Mouse (Mus musculus) heart, adult 11 months (tissue): Measurements from ENCODE around the gene Nwd2.

ENCODE experiments used
- DNase-seq: peaks from one replicate; pipeline ENCODE4 v3.0.0; 2022

The Nwd2 gene

DNA sequence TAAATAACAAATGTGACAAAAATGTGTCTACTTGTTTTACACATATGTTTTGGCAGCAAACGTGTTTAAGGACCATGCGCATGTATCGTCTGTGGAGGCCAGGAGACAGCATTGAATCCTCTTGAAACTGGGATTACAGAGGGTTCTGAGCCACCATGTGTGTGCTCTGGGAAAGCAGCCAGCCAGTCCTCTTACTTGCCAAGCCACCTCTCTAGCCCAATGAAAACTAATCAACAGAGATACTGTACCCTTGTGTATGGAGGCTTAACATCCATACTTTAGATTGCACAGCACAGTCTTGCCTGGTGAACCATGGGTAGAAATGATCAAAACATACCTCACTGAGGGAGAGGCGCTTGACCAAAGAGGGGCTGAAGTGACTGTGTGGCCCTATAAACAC, 117.0 kb downstream of the Nwd2 start:
- DNase-seq = no peak

GRCm38 (mm10) chr5:63766715-63767114, 117.8 kb downstream of the Nwd2 start:
- DNase-seq = no peak

DNA sequence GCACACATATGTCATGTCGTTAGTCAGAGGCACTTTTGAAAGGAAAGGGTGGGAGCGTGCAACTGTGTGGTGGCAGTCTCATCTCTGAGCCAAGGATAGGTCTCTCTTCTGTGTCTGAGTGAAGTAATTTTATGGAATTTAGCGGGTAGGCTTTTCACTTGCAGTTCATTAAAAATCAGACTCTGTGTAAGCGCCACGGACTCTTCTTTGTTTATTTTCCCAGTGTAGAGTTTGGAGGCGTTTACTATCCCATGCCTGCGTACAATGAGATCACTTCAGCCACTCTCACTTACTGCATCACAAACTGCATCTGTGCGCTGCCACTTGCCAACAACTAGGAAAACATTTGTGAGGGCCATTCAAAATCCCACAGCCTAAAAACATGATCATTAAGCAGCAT, 118.6 kb downstream of the Nwd2 start:
- no peak for DNase-seq

DNA sequence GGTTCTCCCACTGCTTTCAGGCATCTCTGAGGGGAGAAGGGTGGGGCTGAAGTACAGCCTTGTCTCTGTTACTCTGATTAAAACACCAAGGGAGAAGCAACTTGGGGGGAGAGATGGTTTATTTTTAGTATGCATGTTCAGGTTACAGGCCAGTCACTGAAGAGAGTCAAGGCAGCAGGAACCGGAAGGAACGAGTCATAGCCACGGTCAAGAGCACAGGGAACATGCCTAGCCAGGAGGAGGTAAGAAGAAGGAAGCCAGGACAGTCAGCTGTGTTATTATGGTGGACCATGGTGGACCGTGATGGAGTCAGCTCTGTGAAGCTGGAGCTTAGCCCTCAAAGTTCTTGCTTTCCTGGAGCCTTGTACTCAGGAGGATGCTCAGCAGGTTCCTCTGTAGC, 119.3 kb downstream of the Nwd2 start:
- no peak for DNase-seq

- DNase-seq = no peak
These were observed 124.1 kb downstream of the Nwd2 start for GRCm38 (mm10) chr5:63772971-63773370.

GRCm38 (mm10) chr5:63773603-63774002, 124.7 kb downstream of the Nwd2 start:
- DNase-seq = no peak

- no peak for DNase-seq
These were observed 139.4 kb downstream of the Nwd2 start for GRCm38 (mm10) chr5:63788156-63788826.

- peak; percentile 98 for DNase-seq
These were observed 163.1 kb downstream of the Nwd2 start, which contains the start of gene 0610040J01Rik for GRCm38 (mm10) chr5:63811819-63812508. TSS of gene 0610040J01Rik (plus strand) at chr5:63812363.

GRCm38 (mm10) chr5:63812509-63812865, 163.6 kb downstream of the Nwd2 start:
- DNase-seq = no peak

DNA sequence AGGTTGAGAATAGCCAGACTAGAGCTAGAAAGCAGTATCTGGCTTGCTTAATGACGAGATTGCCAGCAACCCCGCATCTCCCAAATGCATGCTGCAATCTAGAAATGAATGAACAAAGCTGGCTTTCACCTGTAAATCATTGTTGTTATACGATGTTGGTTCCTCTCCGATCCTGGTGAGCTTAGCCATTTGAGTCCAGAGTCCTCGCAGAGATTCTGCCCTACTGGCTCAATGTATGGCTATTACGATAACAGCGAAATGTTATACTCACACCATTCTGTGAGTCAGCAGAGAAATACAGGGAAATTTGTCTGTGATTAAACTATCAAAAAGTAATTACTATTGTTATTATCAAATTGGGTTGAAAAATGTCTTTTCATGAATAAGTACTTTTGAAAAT, 167.7 kb downstream of the Nwd2 start:
- peak; percentile 43 for DNase-seq

DNA sequence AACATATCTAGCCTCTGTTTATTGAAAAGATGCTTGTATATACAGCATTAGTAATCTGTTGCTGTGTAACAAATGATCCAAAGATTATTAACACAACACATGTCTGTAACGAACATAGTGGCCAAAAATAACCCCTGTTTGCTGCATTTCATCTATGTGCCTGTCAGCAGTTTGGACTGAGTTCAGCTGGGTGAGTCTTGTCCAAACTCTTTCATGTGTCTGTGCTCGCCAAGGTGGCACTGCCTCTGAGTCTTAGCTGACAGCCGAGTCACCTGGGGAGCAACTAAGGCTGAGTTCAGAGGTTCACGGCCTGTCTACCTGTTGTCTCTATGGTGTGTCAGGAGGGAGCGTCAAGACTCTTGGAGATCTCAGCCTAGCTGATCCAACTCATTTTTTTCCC, 168.4 kb downstream of the Nwd2 start:
- DNase-seq = peak; percentile 92

DNA sequence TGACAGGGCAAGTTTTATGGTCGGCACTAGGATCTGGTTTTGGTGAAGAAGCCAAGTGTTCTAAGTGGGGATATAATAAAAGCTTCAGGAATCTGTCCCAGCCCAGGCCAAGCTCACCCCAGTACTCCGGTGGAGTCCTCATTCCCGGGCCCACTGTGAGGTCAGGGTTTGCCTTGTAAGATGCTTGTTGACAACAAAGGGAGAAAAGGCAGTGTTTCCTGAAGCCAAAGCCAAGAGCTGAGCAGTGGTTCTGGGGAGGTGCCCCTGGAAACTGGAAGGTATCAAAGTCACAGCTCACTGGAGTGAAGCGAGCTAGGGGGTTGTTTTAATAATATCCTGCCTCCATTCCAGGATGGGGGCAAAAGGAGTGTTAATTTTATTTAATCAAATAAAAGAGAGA, 170.1 kb downstream of the Nwd2 start:
- no peak for DNase-seq

DNA sequence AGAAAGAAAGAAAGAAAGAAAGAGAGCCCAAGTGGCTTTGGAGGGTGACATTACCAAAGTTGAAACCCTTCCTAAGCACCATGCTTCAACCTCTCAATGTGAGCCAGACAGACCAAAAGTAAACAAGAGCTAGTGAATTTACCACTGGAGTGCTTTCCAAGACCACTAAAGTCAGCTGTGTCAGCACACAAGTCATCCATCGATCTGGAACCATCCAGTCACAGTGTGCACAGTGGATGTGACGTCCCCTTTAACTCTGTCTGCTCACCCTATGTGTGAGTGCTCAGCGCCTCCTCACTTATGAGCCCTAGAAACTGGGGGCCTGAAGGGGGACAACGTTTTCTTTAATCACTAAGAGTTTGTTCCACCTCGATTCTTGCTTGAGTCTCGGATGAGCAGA, 170.6 kb downstream of the Nwd2 start:
- DNase-seq = no peak

GRCm38 (mm10) chr5:63821176-63821575, 172.3 kb downstream of the Nwd2 start:
- DNase-seq = no peak

- peak; percentile 88 for DNase-seq
These were observed 173.0 kb downstream of the Nwd2 start for GRCm38 (mm10) chr5:63821860-63822259.

DNA sequence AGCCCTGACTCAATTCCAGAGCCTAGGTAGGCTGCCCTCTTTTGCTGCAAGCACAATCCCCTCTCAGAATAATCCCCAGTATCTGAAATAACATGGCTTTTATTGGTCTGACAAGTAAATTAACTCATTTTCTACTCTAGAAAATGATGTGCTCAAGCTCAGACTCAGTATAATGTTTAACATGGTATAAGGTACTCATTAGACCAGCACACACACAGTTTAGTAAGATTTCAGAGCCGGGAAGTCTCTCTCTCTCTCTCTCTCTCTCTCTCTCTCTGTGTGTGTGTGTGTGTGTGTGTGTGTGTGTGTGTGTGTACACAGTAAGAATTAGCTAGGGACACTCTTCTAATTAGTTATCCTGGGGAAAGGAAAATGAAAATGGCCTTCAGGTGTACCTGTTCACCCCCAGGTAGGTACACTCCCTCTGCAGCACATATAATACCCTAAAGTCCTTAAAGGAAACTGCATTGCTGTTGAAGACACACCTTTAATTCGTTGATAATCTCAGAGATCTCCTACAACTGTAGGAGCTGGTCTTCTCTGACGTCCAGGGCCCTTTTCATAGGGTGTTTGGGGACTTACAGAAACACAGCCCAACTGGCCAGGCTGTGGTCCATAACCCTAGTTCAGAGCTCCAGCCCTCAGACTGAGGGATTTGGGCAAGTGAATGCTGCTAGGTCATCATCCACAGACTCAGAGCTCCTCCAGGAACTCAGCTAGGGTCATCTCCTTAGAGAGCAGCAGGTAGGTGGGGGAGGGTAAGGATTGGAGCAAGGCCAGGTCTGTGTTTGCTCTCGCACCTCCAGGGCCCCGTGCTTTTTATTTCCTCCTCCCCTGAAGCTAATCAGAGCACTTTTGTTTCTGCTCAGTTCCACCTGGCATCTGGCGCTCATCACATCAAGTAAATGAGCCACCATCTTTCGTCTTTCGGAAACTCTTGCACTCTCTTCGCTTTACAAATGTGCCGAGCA, 174.7 kb downstream of the Nwd2 start:
- peak; percentile 64 for DNase-seq

DNA sequence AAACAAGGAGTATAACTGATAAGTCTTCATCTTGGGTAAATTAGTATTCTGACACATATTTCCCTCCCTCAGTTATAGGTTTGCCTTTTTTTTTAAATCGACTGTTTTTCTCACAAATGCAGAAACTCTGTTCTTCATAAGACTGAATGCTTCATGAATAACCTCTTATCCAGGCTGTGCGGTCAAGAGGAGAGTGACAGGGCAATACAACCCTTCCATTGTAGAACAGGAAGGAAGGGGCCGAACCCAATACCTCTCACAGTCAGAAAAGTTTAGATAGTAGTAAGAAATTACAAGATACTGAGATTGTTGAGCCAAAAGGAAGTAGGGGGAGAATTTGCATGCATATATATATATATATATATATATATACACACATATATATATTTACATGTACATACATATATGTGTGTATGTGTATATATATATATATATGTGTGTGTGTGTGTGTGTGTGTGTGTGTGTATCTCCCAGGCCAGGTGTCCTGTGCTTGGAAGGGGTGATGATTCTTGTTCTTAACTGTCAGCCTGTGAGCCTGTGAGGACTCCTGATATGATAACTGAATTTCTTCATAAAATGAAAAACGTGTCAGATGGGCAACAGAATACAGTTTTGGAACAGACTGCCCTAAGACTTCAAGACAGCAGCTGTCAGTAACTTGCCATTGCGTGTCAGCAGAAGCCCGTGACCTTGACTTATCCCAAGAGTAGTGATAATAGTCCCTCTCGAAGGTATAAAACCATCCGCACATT, 175.9 kb downstream of the Nwd2 start:
- DNase-seq = peak; percentile 29

- no peak for DNase-seq
These were observed 177.0 kb downstream of the Nwd2 start for GRCm38 (mm10) chr5:63825881-63826280.

DNA sequence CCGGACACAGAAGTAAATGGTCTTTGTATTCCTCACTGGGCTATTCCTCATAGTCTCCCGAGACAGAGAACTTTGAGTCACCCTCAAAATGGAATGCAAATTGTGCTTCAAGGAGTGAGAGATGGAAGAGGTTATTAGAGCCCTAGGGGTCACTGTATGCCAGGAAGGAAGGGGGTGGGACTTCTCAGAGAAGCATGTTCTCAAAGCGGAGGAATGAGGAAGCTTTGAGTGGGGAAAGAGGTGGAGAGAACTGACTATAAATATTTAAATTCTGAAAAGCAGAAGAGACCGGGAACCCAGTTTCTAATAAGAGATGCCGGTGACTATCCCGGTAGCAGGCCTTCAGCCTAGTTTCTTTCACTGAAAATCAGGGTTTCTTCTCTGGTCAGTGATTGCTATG, 178.1 kb downstream of the Nwd2 start:
- DNase-seq = peak; percentile 93

GRCm38 (mm10) chr5:63827415-63828053, 178.6 kb downstream of the Nwd2 start:
- peak; percentile 66 for DNase-seq

DNA sequence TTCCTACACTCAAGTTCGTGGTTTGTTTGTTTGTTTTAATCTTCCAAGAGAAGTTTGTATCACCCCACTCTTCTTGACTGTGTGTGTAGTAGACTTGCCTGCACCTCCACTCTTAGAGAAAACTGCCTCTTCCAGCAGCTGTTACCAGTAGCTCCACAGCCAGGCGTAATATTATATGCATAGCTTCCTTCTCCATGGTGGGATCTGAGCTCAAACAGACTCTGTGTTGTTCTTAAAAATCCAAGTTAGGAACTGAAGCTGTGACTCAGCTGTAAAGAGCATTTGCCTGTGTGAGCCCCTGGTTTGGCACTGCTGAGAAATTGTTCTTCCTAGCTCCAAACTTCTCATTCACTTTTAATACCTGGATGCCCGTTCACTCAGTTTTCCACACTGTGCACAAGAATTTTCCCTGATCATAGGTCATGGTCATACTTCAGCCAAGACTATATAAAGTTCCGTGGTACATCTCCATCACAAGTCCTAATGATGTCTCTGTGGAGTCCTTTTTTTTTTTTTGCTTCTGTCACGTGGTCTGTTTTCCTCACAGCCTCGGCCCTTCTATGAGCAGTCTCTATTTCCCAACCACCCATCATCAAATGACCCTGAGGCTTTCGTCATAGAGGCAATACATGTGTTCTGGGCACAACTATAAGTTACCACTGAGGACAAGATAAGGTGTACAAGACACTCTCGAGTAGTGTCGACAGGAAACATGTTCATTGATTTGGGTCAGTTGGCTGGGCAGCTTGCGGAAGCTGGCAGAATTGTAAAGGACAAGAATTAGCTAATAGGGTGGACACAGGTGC, 179.7 kb downstream of the Nwd2 start:
- peak; percentile 71 for DNase-seq
